Mouse (Mus musculus) kidney, embryonic 16.5 days (tissue): Measurements from ENCODE around the gene Pih1d1. TPM values are rescaled to one million over a fixed set of nuclear protein-coding genes. Genes with fewer than 3 reads are reported as not detected.
A peak's percentile ranks its signal among the peaks of the same experiment; 100 is the strongest.

Experiments
- ATAC-seq: fragments of 200-750 bp; cut with Nextera tagmentation; 2 replicates; pipeline ENCODE4 v1.8.0; 2017; ENCODE audit warnings: moderate TSS enrichment; ENCODE audit not compliant: low FRiP score, low TSS enrichment
- H3K27ac ChIP-seq: fragments of 300-500 bp; sonication (generic); 2 replicates; pipeline ENCODE4 v1.5.1; 2014; ENCODE audit warnings: low read length
- H3K27me3 ChIP-seq: fragments of 300-500 bp; sonication (generic); 2 replicates; pipeline ENCODE4 v1.6.1; 2014; ENCODE audit warnings: low read length, control low read depth, mixed read lengths; ENCODE audit not compliant: insufficient read depth
- H3K36me3 ChIP-seq: fragments of 300-500 bp; sonication (generic); 2 replicates; pipeline ENCODE4 v1.6.1; 2014; ENCODE audit warnings: low read length, control low read depth, mixed read lengths; ENCODE audit not compliant: insufficient read depth
- H3K4me1 ChIP-seq: fragments of 300-500 bp; sonication (generic); 2 replicates; pipeline ENCODE4 v1.6.1; 2014; ENCODE audit warnings: low read length, control low read depth, mixed read lengths; ENCODE audit not compliant: insufficient read depth
- H3K4me2 ChIP-seq: fragments of 300-500 bp; sonication (generic); replicated peaks from 2 replicates; pipeline ENCODE4 v1.6.1; 2014; ENCODE audit warnings: low read depth, low read length
- H3K4me3 ChIP-seq: fragments of 300-500 bp; sonication (generic); 2 replicates; pipeline ENCODE4 v1.5.1; 2014; ENCODE audit warnings: mild to moderate bottlenecking, low read length
- H3K9ac ChIP-seq: fragments of 300-500 bp; sonication (generic); replicated peaks from 2 replicates; pipeline ENCODE4 v1.6.1; 2014; ENCODE audit warnings: low read length
- H3K9me3 ChIP-seq: fragments of 300-500 bp; sonication (generic); 2 replicates; pipeline ENCODE4 v1.6.1; 2016; ENCODE audit warnings: low read length, control low read depth
- WGBS: fragments of 180-500 bp; shearing (Covaris S2); extraction: QIAGEN DNeasy Blood & Tissue Kit; methylation state at CpG from one replicate; pipeline ENCODE4 v1.1.7; 2014; 5-methylcytosine and 5-hydroxymethylcytosine counted together
- polyA plus RNA-seq: library from polyadenylated mRNA; unstranded; fragments of >200 nt; fragmentation: Nextera tagmentation; extraction: Ambion mirVana; gene quantifications from 2 replicates; pipeline ENCODE4 v1.2.1, GENCODE M21; 2015

Pih1d1 gene
- polyA plus RNA-seq, 1 experiment from 2014 or later, result 112 TPM

DNA sequence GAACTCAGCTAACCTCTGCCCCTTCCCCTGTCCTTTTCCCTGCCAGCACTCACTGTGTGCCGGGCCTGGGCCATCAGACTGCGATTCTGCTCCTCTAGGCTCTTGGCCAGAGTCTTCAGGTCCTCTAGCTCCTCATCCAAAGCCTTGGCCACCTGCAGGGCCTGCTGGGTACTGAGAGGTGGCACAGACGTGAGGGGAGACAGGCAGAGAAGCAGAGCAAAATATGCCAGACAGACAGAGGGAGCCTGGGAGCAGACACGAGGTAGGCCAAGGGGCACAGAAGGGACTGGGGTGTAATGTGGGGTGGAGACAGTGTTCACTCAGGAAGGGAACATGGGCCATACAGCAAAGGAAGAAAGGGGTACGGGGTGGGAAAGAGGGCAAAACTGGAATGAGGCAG lies 39.3 kb downstream of the Pih1d1 start:
- H3K27me3 ChIP-seq, result peaks cover 16% of the 10 kb centered on the region
- ATAC-seq, result no peak
- H3K27ac ChIP-seq, result no peak overlapping the region
- no peak overlapping the region for H3K4me3 ChIP-seq
- no peaks in the 10 kb centered on the region for H3K9me3 ChIP-seq
- H3K36me3 ChIP-seq, result no peaks in the 10 kb centered on the region
- H3K4me2 ChIP-seq, result no peak overlapping the region
- peaks cover 8% of the 10 kb centered on the region; the same call in 1 of the 2 replicates for H3K4me1 ChIP-seq
- WGBS, result 49% methylated on average over 5 of the region's 5 CpGs
- H3K9ac ChIP-seq, result no peak overlapping the region

DNA sequence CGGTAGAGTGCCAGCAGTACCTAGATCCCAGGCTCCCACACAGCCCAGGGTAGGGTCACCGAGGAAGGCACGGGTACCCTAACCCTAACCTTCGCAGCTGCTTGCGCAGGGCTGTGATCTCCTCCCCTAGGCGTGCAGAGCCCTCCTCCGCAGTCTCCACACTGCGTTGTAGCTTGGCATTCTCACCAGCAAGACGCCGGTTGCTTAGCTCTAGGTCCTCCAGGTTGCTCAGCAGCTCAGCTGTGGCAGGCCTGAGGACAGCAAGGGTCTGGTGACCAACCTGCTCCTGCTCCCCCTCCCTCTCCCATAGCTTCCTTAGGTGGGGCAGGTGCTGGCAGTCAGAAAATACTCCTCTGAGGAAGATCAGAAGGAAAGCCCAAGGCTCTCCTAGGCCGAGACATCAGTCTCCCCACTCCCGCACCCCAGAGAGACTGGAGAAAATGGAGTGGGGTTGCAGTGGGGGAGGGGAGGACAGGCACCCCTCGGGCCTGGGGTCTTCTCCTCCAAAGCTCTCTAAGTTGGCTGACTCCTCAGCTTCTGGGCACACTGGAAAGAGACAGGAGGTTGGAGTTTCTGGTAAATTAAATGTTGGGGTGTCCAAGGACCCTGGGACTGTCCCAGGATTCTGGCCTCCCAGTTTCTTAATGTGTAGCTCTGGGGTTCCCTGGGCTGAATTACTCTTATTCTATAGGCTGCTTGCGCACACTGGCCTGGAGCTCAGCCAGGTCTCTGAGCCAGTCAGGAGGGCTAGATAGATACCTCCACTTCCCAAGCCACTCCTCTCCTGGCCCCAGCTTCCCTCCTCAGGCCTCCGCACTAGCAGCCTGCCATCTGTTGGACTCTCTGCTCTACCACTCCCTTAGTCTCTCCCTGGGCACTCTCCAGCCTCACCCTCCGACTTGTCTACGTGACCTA lies 40.0 kb downstream of the Pih1d1 start:
- Histone ChIP-seq H3K4me1 (peaks cover 8% of the 10 kb centered on the region; the same call in 1 of the 2 replicates), H3K4me2 (no peak overlapping the region), H3K27ac (no peak overlapping the region), H3K4me3 (no peak overlapping the region), H3K9ac (no peak overlapping the region), H3K36me3 (no peaks in the 10 kb centered on the region), H3K27me3 (peaks cover 12% of the 10 kb centered on the region), H3K9me3 (no peaks in the 10 kb centered on the region)
- no peak for ATAC-seq
- WGBS, result 73% methylated on average over 17 of the region's 17 CpGs

DNA sequence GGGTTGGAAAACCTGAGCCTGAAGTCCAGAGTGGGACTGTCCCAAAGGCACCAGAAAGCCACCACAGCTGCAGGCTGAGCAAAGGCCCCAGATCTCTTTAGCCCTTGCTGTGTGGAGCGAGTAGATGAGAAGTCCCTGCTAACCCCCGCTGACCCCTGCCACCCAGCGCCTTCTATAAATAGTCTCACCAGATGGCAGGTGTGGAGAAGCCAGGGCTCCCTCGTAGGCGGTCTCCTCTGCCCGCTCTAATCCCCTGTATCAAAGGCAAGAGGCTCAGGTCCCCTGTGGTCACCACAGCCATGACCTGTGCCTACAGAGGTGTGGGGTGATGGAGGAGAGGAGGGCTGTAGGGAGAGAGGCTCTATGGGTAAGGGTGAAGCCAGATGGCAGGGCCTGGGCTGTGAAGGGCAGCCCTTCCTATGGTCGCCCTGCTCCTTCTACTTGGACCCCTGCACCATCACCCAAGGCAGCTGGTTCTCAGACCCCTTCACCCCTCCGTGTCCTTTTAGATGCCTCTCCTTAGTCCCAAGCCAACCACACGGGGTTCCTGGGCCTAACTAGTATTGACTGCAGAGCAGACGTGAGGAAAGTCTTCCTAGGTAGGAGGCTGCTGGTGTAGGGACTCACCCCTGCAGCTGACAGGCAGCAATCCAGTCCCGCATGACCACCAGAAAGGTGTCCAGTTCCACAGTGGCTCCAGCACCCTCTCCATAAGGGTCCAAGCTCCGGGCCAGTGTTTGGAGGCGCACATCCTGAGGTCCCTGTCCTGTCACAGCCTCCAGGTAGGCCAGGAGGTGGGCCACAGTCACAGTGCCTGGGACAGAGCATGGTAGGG lies 41.5 kb downstream of the Pih1d1 start:
- no peak overlapping the region for H3K4me2 ChIP-seq
- no peaks in the 10 kb centered on the region for H3K36me3 ChIP-seq
- H3K9ac ChIP-seq, result no peak overlapping the region
- peaks cover 2% of the 10 kb centered on the region for H3K27me3 ChIP-seq
- H3K4me1 ChIP-seq, result peaks cover 8% of the 10 kb centered on the region; the same call in 1 of the 2 replicates
- H3K9me3 ChIP-seq, result no peaks in the 10 kb centered on the region
- no peak for ATAC-seq
- 54% methylated on average over 13 of the region's 13 CpGs for WGBS
- no peak overlapping the region for H3K27ac ChIP-seq
- H3K4me3 ChIP-seq, result no peak overlapping the region

DNA sequence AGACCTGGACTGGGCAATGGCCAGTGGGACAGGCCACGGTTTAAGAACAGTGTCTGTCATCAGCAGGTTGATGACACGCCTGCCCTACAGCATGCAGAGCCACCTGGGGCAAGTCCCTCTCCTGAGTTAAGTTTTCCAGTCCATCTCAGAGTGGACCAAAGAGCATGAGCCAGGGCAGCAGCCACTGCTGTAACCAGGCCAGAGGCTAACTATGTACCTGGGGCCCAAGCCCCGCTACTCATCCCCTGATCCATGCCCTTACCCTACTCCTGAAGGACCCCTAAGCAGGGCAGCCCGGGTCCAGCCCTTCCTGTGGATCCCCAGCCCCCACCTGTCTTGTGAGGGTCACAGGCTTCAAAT lies 42.1 kb downstream of the Pih1d1 start:
- no peak overlapping the region for H3K9ac ChIP-seq
- no peak overlapping the region for H3K4me3 ChIP-seq
- no peaks in the 10 kb centered on the region; the same call in none of the 2 replicates for H3K27me3 ChIP-seq
- WGBS, result 92% methylated on average over 4 of the region's 4 CpGs
- H3K9me3 ChIP-seq, result no peaks in the 10 kb centered on the region
- no peaks in the 10 kb centered on the region for H3K36me3 ChIP-seq
- peaks cover 8% of the 10 kb centered on the region; the same call in 1 of the 2 replicates for H3K4me1 ChIP-seq
- H3K27ac ChIP-seq, result no peak overlapping the region
- no peak overlapping the region for H3K4me2 ChIP-seq
- no peak for ATAC-seq

DNA sequence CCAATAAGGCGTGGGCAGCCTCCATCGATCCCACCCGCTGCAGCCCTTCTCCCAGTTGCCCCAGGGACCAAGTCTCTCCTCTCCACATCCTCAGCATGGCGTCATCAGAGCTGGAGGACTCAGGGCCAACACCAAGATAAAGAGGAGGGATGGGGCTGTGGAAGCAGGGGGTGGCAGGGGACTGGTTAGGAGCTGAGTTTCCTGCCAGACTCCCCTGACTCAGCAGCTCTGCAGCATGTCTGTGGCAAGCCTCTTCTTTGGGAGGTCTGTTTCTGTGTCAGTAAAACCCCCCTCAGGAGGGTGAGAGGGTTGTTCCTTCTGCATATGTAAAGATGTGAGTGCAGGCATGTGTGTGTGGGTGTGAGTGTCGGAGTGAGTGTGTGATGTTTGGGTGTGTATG lies 42.9 kb downstream of the Pih1d1 start:
- Histone ChIP-seq H3K9me3 (no peaks in the 10 kb centered on the region), H3K4me2 (no peak overlapping the region), H3K4me1 (peaks cover 3% of the 10 kb centered on the region; the same call in 1 of the 2 replicates), H3K36me3 (no peaks in the 10 kb centered on the region), H3K27me3 (no peaks in the 10 kb centered on the region; the same call in none of the 2 replicates), H3K27ac (no peak overlapping the region), H3K9ac (no peak overlapping the region), H3K4me3 (no peak overlapping the region)
- ATAC-seq, result no peak
- WGBS, result 78% methylated on average over 5 of the region's 5 CpGs

DNA sequence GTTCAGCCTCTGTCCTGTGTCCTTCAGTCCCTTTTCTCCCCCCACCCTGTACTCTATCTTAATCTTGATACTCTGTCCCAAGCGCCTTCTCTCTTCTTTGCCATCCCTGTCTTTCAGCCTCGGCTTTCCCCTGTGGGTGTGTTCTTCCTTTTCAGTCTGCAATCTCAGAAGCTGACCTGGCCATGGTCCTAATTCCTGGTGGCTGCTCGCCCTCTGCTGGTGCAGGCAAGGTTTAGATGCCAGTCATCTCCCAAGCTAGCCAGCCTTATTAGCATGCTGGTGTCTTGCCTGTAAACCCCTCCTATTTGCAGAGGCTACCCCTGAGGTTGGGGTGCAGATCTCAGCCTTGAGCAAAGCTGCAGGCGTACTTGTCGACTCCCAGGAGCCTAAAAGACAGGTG lies 44.3 kb downstream of the Pih1d1 start:
- 12% methylated on average over 5 of the region's 5 CpGs for WGBS
- Histone ChIP-seq H3K9me3 (no peaks in the 10 kb centered on the region), H3K9ac (no peak overlapping the region), H3K4me3 (no peak overlapping the region), H3K36me3 (no peaks in the 10 kb centered on the region), H3K27ac (no peak overlapping the region), H3K4me2 (no peak overlapping the region), H3K27me3 (peaks cover 4% of the 10 kb centered on the region), H3K4me1 (no peaks in the 10 kb centered on the region)
- ATAC-seq, result no peak; the same call in 1 of the 2 replicates

DNA sequence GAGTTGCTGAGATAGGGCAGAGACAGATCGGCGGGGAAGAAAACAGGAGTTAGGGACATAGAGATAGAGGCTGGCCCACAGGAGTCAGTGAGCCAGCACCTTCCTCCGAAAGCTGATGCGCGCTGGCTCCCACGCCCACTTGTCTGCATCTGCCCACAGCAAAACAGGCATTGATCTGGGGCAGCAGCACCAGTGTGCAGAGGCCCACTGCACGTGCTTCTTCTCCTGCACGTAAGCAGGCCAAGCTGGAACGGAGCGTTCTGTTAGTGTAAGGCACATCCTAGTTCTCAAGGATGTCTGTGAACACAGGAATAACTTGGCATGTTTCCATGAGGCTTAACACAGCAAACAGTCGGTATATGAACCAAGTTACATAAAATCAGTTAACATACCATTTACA lies 44.9 kb downstream of the Pih1d1 start:
- Histone ChIP-seq H3K27ac (no peak overlapping the region), H3K9me3 (no peaks in the 10 kb centered on the region), H3K36me3 (no peaks in the 10 kb centered on the region), H3K4me1 (no peaks in the 10 kb centered on the region), H3K27me3 (peaks cover 5% of the 10 kb centered on the region), H3K9ac (no peak overlapping the region), H3K4me2 (no peak overlapping the region), H3K4me3 (no peak overlapping the region)
- ATAC-seq, result no peak
- 80% methylated on average over 11 of the region's 11 CpGs for WGBS

DNA sequence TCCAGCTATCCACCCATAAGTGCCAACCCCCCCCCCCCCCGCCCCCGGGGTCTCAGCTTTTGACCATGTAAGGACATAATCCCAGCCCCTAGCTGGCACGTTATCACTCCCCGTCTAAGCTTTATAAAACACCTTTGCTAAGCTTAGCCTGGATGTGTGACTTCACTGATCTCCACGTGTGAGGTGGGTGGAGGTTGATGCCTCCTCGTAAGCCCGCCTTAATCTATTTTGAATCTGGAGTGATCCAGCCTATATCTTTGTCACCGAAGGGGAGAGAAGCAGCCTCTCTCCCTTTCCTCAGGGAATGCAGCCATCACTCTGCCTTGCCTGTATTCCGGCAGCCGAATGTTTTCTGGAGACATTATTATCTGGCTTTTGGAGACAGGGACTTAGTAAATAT lies 48.6 kb downstream of the Pih1d1 start:
- WGBS, result 54% methylated on average over 10 of the region's 10 CpGs
- Histone ChIP-seq H3K4me3 (no peak overlapping the region), H3K9ac (no peak overlapping the region), H3K4me2 (no peak overlapping the region), H3K27ac (no peak overlapping the region), H3K27me3 (peaks cover 5% of the 10 kb centered on the region; the same call in 1 of the 2 replicates), H3K4me1 (no peaks in the 10 kb centered on the region), H3K9me3 (no peaks in the 10 kb centered on the region), H3K36me3 (no peaks in the 10 kb centered on the region)
- no peak for ATAC-seq

DNA sequence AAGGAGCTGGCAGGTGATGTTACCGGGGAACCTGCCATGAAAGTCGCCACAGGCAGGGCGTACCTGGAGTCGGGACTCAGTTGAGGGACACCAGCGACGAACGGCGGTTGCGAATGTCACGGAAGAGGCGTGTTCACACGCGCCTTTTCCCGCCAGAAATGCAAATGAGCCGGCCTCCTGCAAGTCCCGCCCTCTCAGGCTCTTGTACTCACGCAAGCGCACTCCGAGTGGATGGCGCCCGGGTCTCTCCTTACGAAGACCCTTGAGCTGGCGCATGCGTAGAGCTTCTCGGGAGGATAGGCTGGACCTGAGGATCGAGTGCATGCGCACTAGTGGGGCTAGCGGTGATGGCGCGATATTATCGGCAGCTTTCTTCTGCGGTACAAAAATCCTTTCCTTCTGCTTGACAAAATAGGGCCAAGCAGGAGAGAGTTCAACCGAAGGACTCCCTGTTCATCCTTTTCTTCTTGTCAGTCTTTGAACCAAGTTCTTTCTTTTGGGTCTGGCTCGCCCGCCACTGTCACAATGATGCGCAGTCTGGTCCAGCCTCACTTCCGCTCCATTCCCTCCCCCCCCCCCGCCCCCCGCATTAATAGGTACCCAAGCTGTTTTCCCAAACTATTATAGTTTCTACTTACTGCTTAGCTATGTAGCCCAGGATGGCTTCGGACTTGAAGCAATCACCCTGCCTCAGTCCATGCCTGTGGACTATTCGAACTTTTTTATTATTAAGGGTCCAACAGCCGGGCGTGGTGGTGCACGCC lies 50.5 kb downstream of the Pih1d1 start, which contains the start of gene Ccdc155:
TSS of gene Ccdc155 (minus strand) at position 513 of the 764 bp plus-strand sequence.
- Histone ChIP-seq H3K36me3 (no peaks in the 10 kb centered on the region), H3K27me3 (peaks cover 5% of the 10 kb centered on the region; the same call in 1 of the 2 replicates), H3K27ac (no peak within 1 kb of the TSS), H3K4me1 (no peaks in the 10 kb centered on the region), H3K4me3 (peak within 1 kb of the TSS; percentile 51), H3K4me2 (peak within 1 kb of the TSS; percentile 60), H3K9ac (peak within 1 kb of the TSS; percentile 37), H3K9me3 (no peaks in the 10 kb centered on the region; the same call in 1 of the 2 replicates)
- peak; percentile 95 for ATAC-seq
- 9% methylated on average over 44 of the region's 44 CpGs for WGBS
